Mouse (Mus musculus): Measurements from ENCODE around the gene Zfhx3.

DNA sequence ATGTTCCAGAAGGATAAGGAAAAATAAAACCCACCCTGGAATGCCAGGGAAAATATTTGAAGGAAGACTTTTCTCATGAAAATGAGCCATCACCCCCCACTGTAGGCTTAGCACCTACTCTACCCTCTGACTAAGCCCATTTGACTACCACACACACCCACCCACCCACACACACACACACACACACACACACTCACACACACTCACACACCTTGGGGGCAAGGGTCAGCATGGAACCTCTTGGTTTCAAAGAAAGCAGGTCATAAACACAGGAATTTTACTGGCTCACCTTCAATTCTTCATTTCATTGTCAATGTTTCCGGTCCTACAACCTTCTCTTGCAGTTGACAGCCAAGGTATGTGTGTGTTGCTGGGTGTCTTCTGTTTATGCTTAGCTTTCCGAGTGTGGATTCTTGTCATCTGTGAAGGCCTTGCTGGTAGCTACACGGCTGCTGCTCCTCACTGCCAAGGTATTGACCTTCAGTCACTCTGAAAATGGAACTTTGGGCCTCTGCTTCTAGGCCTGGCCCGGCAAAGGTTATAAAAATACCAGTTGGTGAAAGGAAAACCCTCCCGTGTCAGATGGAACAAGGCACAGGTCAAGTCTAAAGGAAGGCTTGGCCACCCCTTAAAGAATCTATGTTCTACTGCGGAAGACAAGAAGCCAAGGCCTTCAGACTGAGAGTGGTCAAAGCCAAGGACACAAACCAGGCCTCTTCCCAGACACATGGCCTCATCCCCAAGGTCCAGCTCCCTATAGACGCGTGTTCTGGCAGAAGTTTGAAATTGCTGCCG lies 641.6 kb downstream of the Zfhx3 start:
- TF ChIP-seq CTCF (conservative IDR thresholded peaks at IDR 0.05; ENCODE audit: insufficient read depth, insufficient read length, low read depth, low read length) (no peak), POLR2A (IDR thresholded peaks at IDR 0.05; ENCODE audit: low read depth, low read length) (no peak)

Measured in kidney, adult 2 months (tissue).